Mouse (Mus musculus): ENCODE measurements around the gene Rgs7bp. TPM values are rescaled to one million over a fixed set of nuclear protein-coding genes. Genes with fewer than 3 reads are reported as not detected.

Rgs7bp gene
- total RNA-seq, 2 experiments from 2014 or later = 159 to 170 TPM

Other genes starting within 250 kb of the Rgs7bp start
- 10 to 100 TPM; 14.1 to 16.0 TPM for gene Cwc27, start 237.8 kb downstream of the Rgs7bp start, total RNA-seq (2021)
- 1 to 10 TPM in 1 of 2 experiments, under 1 TPM in 1; 0.34 to 1.0 TPM for gene Shisal2b, start 191.0 kb downstream of the Rgs7bp start, total RNA-seq (2021)
- not detected for gene 4933425L06Rik, start 27.2 kb upstream of the Rgs7bp start, total RNA-seq (2021)
- 10 to 100 TPM; 17.4 to 22.2 TPM for gene Rnf180, start 239.9 kb upstream of the Rgs7bp start, total RNA-seq (2021)